Mouse (Mus musculus) MEL (cell line): Measurements from ENCODE around the gene Kalrn. TPM values are rescaled to one million over a fixed set of nuclear protein-coding genes. Genes with fewer than 3 reads are reported as not detected.

ENCODE experiments used
- DNase-seq: peaks from one replicate; pipeline ENCODE4 v3.0.0; 2011; ENCODE audit warnings: low read depth, low spot score
- H3K27ac ChIP-seq: 2 replicates; pipeline ENCODE4 v1.5.1; 2012; ENCODE audit warnings: low read depth, mild to moderate bottlenecking, control low read depth, low read length, moderate library complexity; ENCODE audit not compliant: control insufficient read depth
- H3K27me3 ChIP-seq, 2 experiments: fragments of 150-350 bp in 1 of 2; sonication (generic) in 1 of 2; 2 replicates each; pipeline ENCODE4 v1.6.1; 2012; ENCODE audit warnings: low read length in 2 of 2, mild to moderate bottlenecking in 2 of 2, improper control_type of control experiment in 1 of 2, moderate library complexity in 1 of 2; ENCODE audit not compliant: insufficient read depth in 2 of 2, control insufficient read depth in 1 of 2
- H3K36me3 ChIP-seq, 2 experiments: 2 replicates each; pipeline ENCODE4 v1.6.1; 2012 to 2014; ENCODE audit warnings: low read length in 2 of 2, improper control_type of control experiment in 1 of 2, inconsistent platforms in 1 of 2, mild to moderate bottlenecking in 1 of 2; ENCODE audit not compliant: insufficient read depth in 2 of 2, control insufficient read depth in 1 of 2
- H3K4me1 ChIP-seq, 2 experiments: fragments of 150-350 bp in 1 of 2; sonication (generic) in 1 of 2; 2 replicates each; pipeline ENCODE4 v1.6.1; 2012; ENCODE audit warnings: low read length in 2 of 2, improper control_type of control experiment in 1 of 2, mild to moderate bottlenecking in 1 of 2; ENCODE audit not compliant: insufficient read depth in 2 of 2, control insufficient read depth in 1 of 2
- H3K4me3 ChIP-seq, 2 experiments: fragments of 150-350 bp in 1 of 2; sonication (generic) in 1 of 2; 2 replicates each; pipeline ENCODE4 v1.5.1; 2012; ENCODE audit warnings: low read depth in 2 of 2, low read length in 2 of 2, mild to moderate bottlenecking in 2 of 2, moderate library complexity in 2 of 2, control low read depth in 1 of 2, improper control_type of control experiment in 1 of 2; ENCODE audit not compliant: control insufficient read depth in 1 of 2, insufficient read depth in 1 of 2
- H3K79me2 ChIP-seq: 2 replicates; pipeline ENCODE4 v1.6.1; 2012; ENCODE audit warnings: mild to moderate bottlenecking, low read length, moderate library complexity; ENCODE audit not compliant: control insufficient read depth, poor library complexity, insufficient read depth
- H3K9ac ChIP-seq: 2 replicates; pipeline ENCODE4 v1.6.1; 2012; ENCODE audit warnings: low read depth, mild to moderate bottlenecking, control low read depth, low read length, moderate library complexity; ENCODE audit not compliant: control insufficient read depth, poor library complexity, severe bottlenecking
- H3K9me3 ChIP-seq: fragments of 150-350 bp; sonication (generic); replicated peaks from 2 replicates; pipeline ENCODE4 v1.6.1; 2012; ENCODE audit warnings: mild to moderate bottlenecking, low read length, improper control_type of control experiment, moderate library complexity; ENCODE audit not compliant: insufficient read depth
- E2F4 ChIP-seq: IDR thresholded peaks from 2 replicates; pipeline ENCODE4 v1.6.1; 2011; ENCODE audit warnings: low read depth, low read length, improper control_type of control experiment, borderline replicate concordance
- GATA1 ChIP-seq: IDR thresholded peaks from 2 replicates; pipeline ENCODE4 v1.6.1; 2011; ENCODE audit warnings: low read depth, low read length, improper control_type of control experiment
- HCFC1 ChIP-seq: IDR thresholded peaks from 2 replicates; pipeline ENCODE4 v1.6.1; 2012; ENCODE audit warnings: low read depth, mild to moderate bottlenecking, inconsistent platforms, low read length, improper control_type of control experiment, moderate library complexity
- JUND ChIP-seq: IDR thresholded peaks from 2 replicates; pipeline ENCODE4 v1.6.1; 2011; ENCODE audit warnings: low read depth, mild to moderate bottlenecking, improper control_type of control experiment, low read length
- KAT2A ChIP-seq: conservative IDR thresholded peaks from 2 replicates; pipeline ENCODE4 v1.6.1; 2012; ENCODE audit warnings: low read depth, low read length, improper control_type of control experiment, inconsistent platforms
- MAFK ChIP-seq: IDR thresholded peaks from 2 replicates; pipeline ENCODE4 v1.6.1; 2011; ENCODE audit warnings: low read depth, mild to moderate bottlenecking, low read length, improper control_type of control experiment, borderline replicate concordance
- MAX ChIP-seq: IDR thresholded peaks from 2 replicates; pipeline ENCODE4 v1.6.1; 2011; ENCODE audit warnings: low read length, improper control_type of control experiment
- MYB ChIP-seq: IDR thresholded peaks from 2 replicates; pipeline ENCODE4 v1.6.1; 2011; ENCODE audit warnings: mild to moderate bottlenecking, low read depth, low read length, improper control_type of control experiment
- NELFE ChIP-seq: IDR thresholded peaks from 2 replicates; pipeline ENCODE4 v1.6.1; 2011; ENCODE audit warnings: low read depth, low read length, improper control_type of control experiment
- NRF1 ChIP-seq: IDR thresholded peaks from 2 replicates; pipeline ENCODE4 v1.6.1; 2014; ENCODE audit warnings: low read depth, mild to moderate bottlenecking, inconsistent platforms, low read length, improper control_type of control experiment, moderate library complexity; ENCODE audit not compliant: poor library complexity, insufficient read depth, severe bottlenecking
- POLR2AphosphoS5 ChIP-seq: IDR thresholded peaks from 2 replicates; pipeline ENCODE4 v1.6.1; 2012; ENCODE audit warnings: low read depth, borderline replicate concordance, mild to moderate bottlenecking, inconsistent platforms, low read length, moderate library complexity, mixed read lengths
- RAD21 ChIP-seq: IDR thresholded peaks from 2 replicates; pipeline ENCODE4 v1.6.1; 2011; ENCODE audit warnings: mild to moderate bottlenecking, low read depth, low read length, improper control_type of control experiment
- SIN3A ChIP-seq: IDR thresholded peaks from 2 replicates; pipeline ENCODE4 v1.6.1; 2012; ENCODE audit warnings: low read length, improper control_type of control experiment, inconsistent platforms
- TBP ChIP-seq: IDR thresholded peaks from 2 replicates; pipeline ENCODE4 v1.8.0; 2011; ENCODE audit warnings: low read depth, low read length, improper control_type of control experiment
- TCF12 ChIP-seq: IDR thresholded peaks from 2 replicates; pipeline ENCODE4 v1.6.1; 2014; ENCODE audit warnings: low read depth, mild to moderate bottlenecking, inconsistent platforms, low read length, improper control_type of control experiment, moderate library complexity
- USF1 ChIP-seq: IDR thresholded peaks from 2 replicates; pipeline ENCODE4 v1.6.1; 2014; ENCODE audit warnings: low read depth, mild to moderate bottlenecking, inconsistent platforms, low read length, improper control_type of control experiment, moderate library complexity
- USF2 ChIP-seq, 2 experiments: IDR thresholded peaks; 2 replicates each; pipeline ENCODE4 v1.6.1; 2011 to 2012; ENCODE audit warnings: improper control_type of control experiment in 2 of 2, low read length in 2 of 2, borderline replicate concordance in 1 of 2, inconsistent platforms in 1 of 2, low read depth in 1 of 2, mild to moderate bottlenecking in 1 of 2; ENCODE audit not compliant: insufficient read depth in 1 of 2
- ZKSCAN1 ChIP-seq: IDR thresholded peaks from 2 replicates; pipeline ENCODE4 v1.6.1; 2012; ENCODE audit warnings: low read depth, mild to moderate bottlenecking, inconsistent platforms, low read length, improper control_type of control experiment, moderate library complexity
- ZMIZ1 ChIP-seq: IDR thresholded peaks from 2 replicates; pipeline ENCODE4 v1.6.1; 2012; ENCODE audit warnings: low read depth, mild to moderate bottlenecking, inconsistent platforms, low read length, improper control_type of control experiment, moderate library complexity
- ZNF384 ChIP-seq: IDR thresholded peaks from 2 replicates; pipeline ENCODE4 v1.6.1; 2012; ENCODE audit warnings: low read depth, mild to moderate bottlenecking, inconsistent platforms, low read length, improper control_type of control experiment
- polyA plus RNA-seq, 2 experiments: library from polyadenylated mRNA; stranded (reverse) in 1 of 2; unstranded in 1 of 2; fragments of >175 nt in 1 of 2; fragments of >200 nt in 1 of 2; gene quantifications; 2 replicates each; pipeline versions ENCODE4 v1.2.1 to v1.2.4; 2012; ENCODE audit warnings: low replicate concordance in 2 of 2, low read depth in 1 of 2; ENCODE audit not compliant: insufficient read length in 2 of 2, insufficient read depth in 1 of 2, missing spikeins in 1 of 2
- total RNA-seq: library from RNA; depleted of rRNA; stranded (reverse); fragments of 300-350 nt; gene quantifications from 2 replicates; pipeline ENCODE4 v1.2.3, GENCODE M21; 2012

Gene Kalrn
- total and polyA plus RNA-seq, 3 experiments = 10.4 to 11.8 TPM; not detected in 1

DNA sequence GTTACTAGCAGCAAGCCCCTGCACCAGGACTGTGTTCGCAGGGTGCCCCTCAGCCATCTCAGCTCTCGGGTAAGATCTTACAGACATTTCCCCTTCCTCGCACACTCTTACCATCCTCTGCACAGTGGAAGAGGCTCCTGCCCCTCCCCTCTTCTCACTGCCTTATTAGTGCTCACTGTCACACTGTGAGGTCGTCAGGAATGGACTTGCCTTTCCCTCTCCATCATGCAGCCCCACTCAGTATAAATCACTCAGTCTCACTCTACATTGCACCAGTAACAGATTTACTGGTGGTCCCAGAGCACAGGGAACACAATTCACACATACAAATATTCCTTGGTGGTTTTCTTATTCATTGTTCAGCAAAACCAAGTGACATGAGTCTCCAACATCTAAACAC lies 98.6 kb downstream of the Kalrn start:
- Histone ChIP-seq H3K27me3 (no peaks in the 10 kb centered on the region), H3K4me1 (no peaks in the 10 kb centered on the region)
- TF ChIP-seq ZKSCAN1 = no peak
- TF ChIP-seq USF2 (IDR thresholded peaks at IDR 0.05; ENCODE audit: borderline replicate concordance in 1 of 2, insufficient read depth in 1 of 2, low read depth in 1 of 2, low read length in 2 of 2) = no peak
- TF ChIP-seq ZMIZ1 = no peak
- TF ChIP-seq TBP = no peak

GRCm38 (mm10) chr16:34473891-34474290 lies 99.4 kb downstream of the Kalrn start:
- Histone ChIP-seq H3K27me3 (no peaks in the 10 kb centered on the region), H3K79me2 (no peaks in the 10 kb centered on the region), H3K27ac (no peak overlapping the region), H3K4me1 (no peaks in the 10 kb centered on the region), H3K36me3 (no peaks in the 10 kb centered on the region), H3K9ac (no peak overlapping the region), H3K9me3 (no peaks in the 10 kb centered on the region), H3K4me3 (no peak overlapping the region)
- TF ChIP-seq ZNF384 (no peak), NELFE (no peak), HCFC1 (no peak)
- DNase-seq = no peak

More for the DNA sequence above, 98.6 kb downstream of the Kalrn start:
- DNase-seq = no peak
- no peaks in the 10 kb centered on the region for H3K9me3 ChIP-seq
- no peak overlapping the region for H3K9ac ChIP-seq
- H3K4me3 ChIP-seq = no peak overlapping the region
- H3K79me2 ChIP-seq = no peaks in the 10 kb centered on the region
- H3K36me3 ChIP-seq = no peaks in the 10 kb centered on the region
- no peak overlapping the region for H3K27ac ChIP-seq

GRCm38 (mm10) chr16:34471441-34471840 lies 101.9 kb downstream of the Kalrn start:
- Histone ChIP-seq H3K27me3 (no peaks in the 10 kb centered on the region), H3K9me3 (no peaks in the 10 kb centered on the region), H3K9ac (no peak overlapping the region)
- DNase-seq = no peak
- TF ChIP-seq GATA1 (no peak), RAD21 (no peak), USF1 (no peak), KAT2A (no peak), TCF12 (no peak), POLR2AphosphoS5 (no peak), E2F4 (no peak), MAFK (no peak), NRF1 (no peak), JUND (no peak), MYB (no peak), USF2 (IDR thresholded peaks at IDR 0.05; ENCODE audit: borderline replicate concordance in 1 of 2, insufficient read depth in 1 of 2, low read depth in 1 of 2, low read length in 2 of 2) (no peak), SIN3A (no peak), MAX (no peak)
- TF ChIP-seq, all 39 proteins: peak for 0
- no peaks in the 10 kb centered on the region for H3K4me1 ChIP-seq
- H3K4me3 ChIP-seq = no peak overlapping the region
- no peaks in the 10 kb centered on the region for H3K79me2 ChIP-seq
- no peak overlapping the region for H3K27ac ChIP-seq
- H3K36me3 ChIP-seq = no peaks in the 10 kb centered on the region
